Comparison of ENCODE assay signal across 8 mouse cellular contexts in genomic region chr4:115133621-115134295, GRCm38 (mm10). TPM values are rescaled to one million over a fixed set of nuclear protein-coding genes. Genes with fewer than 3 reads are reported as not detected.
A peak's percentile ranks its signal among the peaks of the same experiment; 100 is the strongest.
DNase-seq lines count a peak whose midpoint lies in the region; ATAC-seq lines count a peak whose summit lies in the region.

Gene Cyp4x1, minus strand, starts transcription at chr4:115134281.

- peak; percentile 75 for DNase-seq in heart, adult 11 months
- no peak for DNase-seq in heart, postnatal 25 days (ENCODE audit: low spot score)
- peak; percentile 73 for DNase-seq in cerebellum, adult 8-10 months
- peak; percentile 66 to 69 for DNase-seq in layer of hippocampus, postnatal 36 days
- peak; percentile 31 for DNase-seq in neural tube, embryonic 10.5 days (ENCODE audit: extremely low spot score, low spot score)
- DNase-seq in gastrocnemius, postnatal 10 days: no peak
- no peak for DNase-seq in adrenal gland, postnatal 10 days

- peak; percentile 93 for ATAC-seq in frontal cortex, adult (ENCODE audit: low TSS enrichment)

- intact Hi-C loops in heart, postnatal 25 days (cut with DNase I): no loop called here

RNA-seq across cellular contexts. Expression of gene Cyp4x1, which starts in this region (rescaled TPM):
- total RNA-seq in heart, postnatal 25 days (2021): not detected
- 1 to 10 TPM; 7.0 to 7.2 TPM for total RNA-seq in layer of hippocampus, postnatal 36 days (2021)
- total RNA-seq in gastrocnemius, postnatal 10 days (2021): under 1 TPM in 1 of 2 experiments, not detected in 1; 0.07 TPM
- total RNA-seq in adrenal gland, postnatal 10 days (2021): under 1 TPM; 0.18 to 0.39 TPM

Comparison
In these comparisons a context has a peak if more than half of its experiments do, and no peak if none do; other contexts are left out.
1. RNA of gene Cyp4x1 (total RNA-seq): 7.0 to 7.2 TPM in layer of hippocampus, postnatal 36 days; 0.18 to 0.39 TPM in adrenal gland, postnatal 10 days, 0.07 TPM in gastrocnemius, postnatal 10 days and not detected in heart, postnatal 25 days; every median in the first group is over 4 times any median in the second.
2. DNase-seq: peak in heart, adult 11 months (single experiment), cerebellum, adult 8-10 months (single experiment), layer of hippocampus, postnatal 36 days (2 of 2) and neural tube, embryonic 10.5 days (single experiment); none in heart, postnatal 25 days (single experiment), gastrocnemius, postnatal 10 days (single experiment) and adrenal gland, postnatal 10 days (single experiment).